Mouse (Mus musculus): Measurements from ENCODE around the gene Plcd1.

DNA sequence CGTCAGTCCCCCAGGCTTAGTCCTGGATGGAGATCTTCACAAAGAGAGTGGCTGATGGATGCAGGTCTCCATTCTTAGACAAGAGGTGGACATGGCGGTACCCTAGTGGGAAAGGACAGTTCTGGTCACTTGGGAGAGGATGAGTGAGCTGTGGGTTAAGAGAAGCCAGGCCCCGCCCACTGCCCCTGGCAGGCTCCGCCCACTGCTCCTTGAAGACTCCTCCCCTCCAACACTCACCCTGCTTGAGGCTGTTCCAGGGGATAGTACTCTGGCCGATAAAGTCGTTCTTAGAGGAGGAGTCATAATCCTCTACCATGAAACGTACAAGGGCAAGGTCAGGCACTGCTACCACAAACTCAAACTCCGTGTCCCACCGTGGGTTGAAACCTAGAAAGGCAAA lies 21.5 kb downstream of the Plcd1 start:
- TF ChIP-seq CTCF (IDR thresholded peaks at IDR 0.05 in 2 of 3, conservative IDR thresholded peaks at IDR 0.05 in 1 of 3; ENCODE audit: control insufficient read depth in 1 of 3, insufficient read depth in 1 of 3, low read depth in 2 of 3, low read length in 3 of 3, poor library complexity in 1 of 3, severe bottlenecking in 1 of 3), result no peak
- no peak for TF ChIP-seq POLR2A (IDR thresholded peaks at IDR 0.05; ENCODE audit: control insufficient read depth in 1 of 2, insufficient read depth in 1 of 2, low read depth in 1 of 2, low read length in 2 of 2, poor library complexity in 1 of 2)
- no peak for TF ChIP-seq RAD21 (IDR thresholded peaks at IDR 0.05; ENCODE audit: low read depth, low read length)
- TF ChIP-seq TAL1 (IDR thresholded peaks at IDR 0.05; ENCODE audit: low read length), result no peak
- TF ChIP-seq ZKSCAN1 (IDR thresholded peaks at IDR 0.05; ENCODE audit: low read depth, low read length), result no peak
- no peak for TF ChIP-seq CHD1 (IDR thresholded peaks at IDR 0.05; ENCODE audit: low read depth, low read length)
- no peak for TF ChIP-seq RCOR1 (IDR thresholded peaks at IDR 0.05; ENCODE audit: low read depth, low read length)
- TF ChIP-seq GATA1 (IDR thresholded peaks at IDR 0.05; ENCODE audit: low read depth, low read length), result no peak
- TF ChIP-seq MAX (IDR thresholded peaks at IDR 0.05; ENCODE audit: low read length), result no peak

All from MEL (cell line).